Mouse (Mus musculus) brain, adult 10 weeks (tissue): ENCODE data around the gene Ccdc87. TPM values are rescaled to one million over a fixed set of nuclear protein-coding genes. Genes with fewer than 3 reads are reported as not detected.

Source experiments
- polyA plus RNA-seq: library from polyadenylated mRNA; stranded (reverse); fragments of 350-450 nt; fragmentation: Illumina TruSeq; extraction: RNeasy Lipid Tissue Mini Kit (QIAGEN cat#74804); gene quantifications from one replicate; pipeline ENCODE4 v1.2.3, GENCODE M21; 2015; ENCODE audit warnings: low read depth, low replicate concordance

Ccdc87 gene
- 1.8 TPM for polyA plus RNA-seq

GRCm38 (mm10) chr19:4839149-4839548 lies at the start of gene Ccdc87, which contains the start of gene Ccs:
Gene Ccdc87 (plus strand): TSS chr19:4839366.
Gene Ccs (minus strand): TSS chr19:4839332.

DNA sequence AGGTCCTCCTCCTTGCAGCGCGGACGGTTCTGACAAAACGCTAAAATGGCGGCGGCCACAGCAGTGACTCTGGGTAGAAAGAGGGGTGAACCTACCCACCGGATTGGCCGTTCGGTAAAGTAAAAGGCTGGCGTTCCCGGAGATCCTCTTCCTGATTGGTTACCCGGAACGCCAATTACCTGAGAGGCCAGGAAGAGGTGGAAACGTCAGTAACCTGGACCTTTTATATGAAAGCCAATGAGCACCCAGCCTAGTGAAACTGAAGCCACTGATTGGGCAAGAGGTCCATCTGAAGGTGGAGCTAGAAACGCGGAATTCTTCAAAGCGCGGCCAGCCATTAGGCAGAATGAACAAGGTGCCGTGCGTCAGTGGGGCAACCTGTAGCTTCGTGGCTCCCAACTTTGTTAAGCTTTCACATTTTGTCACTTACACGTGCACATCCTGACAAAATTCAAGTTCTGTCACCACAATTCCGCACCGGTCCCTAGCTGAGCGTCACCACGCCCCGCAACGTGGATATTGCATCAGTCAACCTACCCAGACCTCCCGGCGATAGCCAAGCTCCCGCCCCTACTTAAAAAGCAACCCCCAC lies 45.2 kb upstream of the Ccdc87 start, which contains the start of gene Rbm4:
Gene Rbm4 (minus strand): TSS at position 71 of the 592 bp plus-strand sequence.

DNA sequence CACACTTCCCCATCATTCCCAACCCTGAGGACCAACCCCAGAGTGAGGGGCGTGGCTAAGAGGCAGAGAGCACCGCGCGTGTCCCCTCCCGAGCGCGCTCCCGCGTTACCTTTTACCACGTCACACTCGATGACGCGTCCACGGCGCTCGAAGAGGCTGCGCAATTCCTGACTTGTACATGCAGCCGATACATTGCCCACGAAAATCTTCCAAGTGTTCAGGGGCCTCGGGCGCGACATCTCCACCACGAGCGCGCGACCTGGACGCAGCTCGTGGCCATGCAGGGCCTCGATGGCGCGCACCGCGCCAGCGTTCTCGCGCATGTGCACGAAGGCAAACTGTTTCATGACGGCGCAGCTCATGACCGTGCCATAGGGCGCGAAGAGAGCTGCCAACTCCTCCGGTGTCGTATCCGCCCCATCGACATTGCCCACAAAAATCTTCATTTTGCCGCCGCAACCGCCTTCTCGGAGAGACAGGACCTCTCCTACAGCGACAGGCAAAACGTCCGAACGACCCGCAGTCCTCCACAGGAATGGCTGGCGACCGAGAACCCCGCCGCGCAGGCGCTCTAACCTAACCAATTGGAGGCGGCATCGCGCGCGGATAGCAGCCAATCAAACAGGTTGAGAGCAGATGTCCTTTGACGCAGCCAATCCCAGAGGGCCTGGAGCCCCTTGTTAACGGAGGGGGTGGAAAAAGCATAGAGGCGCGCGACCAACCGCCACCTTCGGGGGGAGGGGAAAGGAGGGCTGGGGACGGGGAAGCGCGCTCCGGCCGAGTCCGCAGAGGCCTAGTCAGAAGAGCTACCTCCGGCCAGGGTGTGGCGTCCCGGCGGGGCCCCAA lies 27.9 kb upstream of the Ccdc87 start, which contains the start of the genes Gm21992 and Rbm14:
Gene Gm21992 (minus strand): TSS at position 550 of the 846 bp plus-strand sequence.
Gene Rbm14 (minus strand): TSS at position 572 of the 846 bp plus-strand sequence.

DNA sequence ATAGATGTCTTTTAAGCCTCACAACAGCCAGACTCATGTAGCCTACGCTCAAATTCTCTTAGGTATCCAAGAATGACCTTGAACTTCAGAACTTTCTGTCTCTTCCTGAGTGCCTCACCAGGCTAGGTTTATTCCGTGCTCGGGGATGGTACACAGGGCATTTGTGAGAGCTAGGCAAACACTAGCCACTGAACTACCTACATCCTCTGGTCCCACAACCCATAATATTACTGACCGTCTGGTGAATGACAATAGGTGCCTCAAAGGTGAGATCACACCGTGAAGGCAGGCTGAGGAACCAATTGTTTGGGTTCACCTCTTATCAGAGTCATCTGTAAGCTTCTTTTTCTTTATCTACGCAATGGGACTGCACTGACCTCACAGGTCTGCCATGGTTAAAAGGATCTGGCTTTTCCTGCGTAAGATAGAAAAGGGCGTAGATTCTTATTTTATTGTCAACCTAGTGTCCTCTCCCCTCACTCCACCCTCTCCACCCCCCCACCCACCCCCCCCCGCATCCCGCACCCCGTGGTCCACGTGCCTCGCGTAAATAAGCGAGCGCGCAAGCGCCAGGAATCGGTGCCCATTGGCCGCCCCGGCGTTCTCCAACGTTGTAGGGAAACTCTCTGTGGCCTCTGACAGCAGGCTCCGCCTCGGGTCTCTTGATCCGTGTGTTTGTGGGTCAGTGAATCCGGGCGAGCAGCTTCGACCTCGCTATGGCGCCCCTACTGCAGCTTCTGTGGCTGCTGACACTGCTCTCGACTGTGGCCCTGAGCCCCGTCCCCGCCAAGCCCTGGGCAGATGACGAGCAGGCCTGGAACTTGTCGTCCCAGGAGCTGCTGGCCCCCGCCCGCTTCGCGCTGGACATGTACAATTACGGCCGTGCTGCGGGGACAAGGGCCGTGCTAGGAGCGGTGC lies 15.6 kb downstream of the Ccdc87 start, which contains the start of gene Ctsf:
Gene Ctsf (plus strand): TSS at position 579 of the 918 bp plus-strand sequence.

DNA sequence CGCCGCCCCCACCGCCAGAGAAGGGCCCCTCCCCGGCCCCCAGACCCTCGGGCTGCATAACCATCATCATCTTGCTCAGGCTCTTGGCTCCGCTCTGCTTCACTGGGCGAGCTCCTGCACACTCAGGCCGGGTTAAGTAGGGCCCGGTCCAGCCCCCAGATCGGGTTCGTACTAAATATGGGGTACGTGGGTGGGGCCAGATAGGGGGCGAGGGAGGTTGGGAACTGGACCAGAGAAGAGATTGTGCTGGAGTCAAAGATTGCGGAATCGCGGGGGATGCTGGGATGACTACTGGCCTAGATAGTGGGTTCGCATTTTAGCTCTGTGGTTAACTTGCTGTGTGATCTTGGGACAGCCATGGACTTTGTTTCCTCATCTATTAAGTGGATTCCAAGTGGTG lies 38.6 kb downstream of the Ccdc87 start, which contains the start of gene Actn3:
Gene Actn3 (minus strand): TSS at position 125 of the 400 bp plus-strand sequence.

GRCm38 (mm10) chr19:4878405-4879323 lies 39.5 kb downstream of the Ccdc87 start, which contains the start of gene Zdhhc24:
Gene Zdhhc24 (plus strand): TSS chr19:4878668.

Other genes starting within 250 kb of the Ccdc87 start
- 21.6 TPM for gene Lrfn4, start 223.7 kb upstream of the Ccdc87 start, polyA plus RNA-seq
- gene Rce1, start 213.7 kb upstream of the Ccdc87 start, polyA plus RNA-seq = 33.2 TPM
- gene Gm960, start 140.7 kb upstream of the Ccdc87 start, polyA plus RNA-seq = 2.2 TPM
- 238 TPM for gene Sptbn2, start 128.2 kb upstream of the Ccdc87 start, polyA plus RNA-seq
- gene Rbm4b, start 82.9 kb upstream of the Ccdc87 start, polyA plus RNA-seq = 28.5 TPM
- 41.4 TPM for gene Rbm4, start 45.5 kb upstream of the Ccdc87 start, polyA plus RNA-seq
- gene Gm21992, start 27.8 kb upstream of the Ccdc87 start, polyA plus RNA-seq = 15.5 TPM
- 18.0 TPM for gene Rbm14, start 27.7 kb upstream of the Ccdc87 start, polyA plus RNA-seq
- 37.6 TPM for gene Ccs, start within 50 bp of the Ccdc87 start, polyA plus RNA-seq
- 85.3 TPM for gene Ctsf, start 15.8 kb downstream of the Ccdc87 start, polyA plus RNA-seq
- gene Actn3, start 38.5 kb downstream of the Ccdc87 start, polyA plus RNA-seq = 1.2 TPM
- gene Zdhhc24, start 39.3 kb downstream of the Ccdc87 start, polyA plus RNA-seq = 23.6 TPM
- gene Bbs1, start 67.3 kb downstream of the Ccdc87 start, polyA plus RNA-seq = 26.4 TPM
- gene Dpp3, start 88.9 kb downstream of the Ccdc87 start, polyA plus RNA-seq = 45.4 TPM
- gene Peli3, start 103.8 kb downstream of the Ccdc87 start, polyA plus RNA-seq = 16.6 TPM
- gene Mrpl11, start 122.8 kb downstream of the Ccdc87 start, polyA plus RNA-seq = 106 TPM
- 12.4 TPM for gene Npas4, start 150.9 kb downstream of the Ccdc87 start, polyA plus RNA-seq
- 14.1 TPM for gene Slc29a2, start 184.5 kb downstream of the Ccdc87 start, polyA plus RNA-seq
- gene B4gat1, start 199.5 kb downstream of the Ccdc87 start, polyA plus RNA-seq = 133 TPM
- 3.9 TPM for gene AC124502.3, start 199.5 kb downstream of the Ccdc87 start, polyA plus RNA-seq
- gene Brms1, start 202.0 kb downstream of the Ccdc87 start, polyA plus RNA-seq = 31.7 TPM
- gene Rin1, start 211.1 kb downstream of the Ccdc87 start, polyA plus RNA-seq = 38.7 TPM
- gene Cd248, start 228.7 kb downstream of the Ccdc87 start, polyA plus RNA-seq = 3.2 TPM
- 107 TPM for gene Tmem151a, start 246.2 kb downstream of the Ccdc87 start, polyA plus RNA-seq
- gene Yif1a, start 249.2 kb downstream of the Ccdc87 start, polyA plus RNA-seq = 32.8 TPM